Mouse (Mus musculus) liver, postnatal 0 days (tissue): ENCODE measurements at regions not wholly inside any gene's neighbourhood (a gene's known extent, or its start where the extent isn't known, plus 50 kb on each side); places are given as distances from the start of the nearest gene placed in this dataset.

ENCODE experiments used
- CTCF ChIP-seq: sonication (generic); IDR thresholded peaks from 2 replicates; pipeline ENCODE4 v1.5.1; 2016; ENCODE audit warnings: antibody characterized with exemption, low read depth
- EP300 ChIP-seq: IDR thresholded peaks from 2 replicates; pipeline ENCODE4 v1.6.1; 2016; ENCODE audit warnings: antibody characterized with exemption, low read depth, mild to moderate bottlenecking

- TF ChIP-seq CTCF (no peak), EP300 (no peak)
Observed at GRCm38 (mm10) chr4:125186246-125186645, 58.6 kb upstream of the Zc3h12a start.
